Mouse (Mus musculus): Measurements from ENCODE around the gene Cysltr2.
A peak's percentile ranks its signal among the peaks of the same experiment; 100 is the strongest.

Gene Cysltr2

GRCm38 (mm10) chr14:73048937-73049336 lies at the start of gene Cysltr2:
Cysltr2 (minus strand) TSS chr14:73049114.
- peak; percentile 21 to 26 for DNase-seq

DNA sequence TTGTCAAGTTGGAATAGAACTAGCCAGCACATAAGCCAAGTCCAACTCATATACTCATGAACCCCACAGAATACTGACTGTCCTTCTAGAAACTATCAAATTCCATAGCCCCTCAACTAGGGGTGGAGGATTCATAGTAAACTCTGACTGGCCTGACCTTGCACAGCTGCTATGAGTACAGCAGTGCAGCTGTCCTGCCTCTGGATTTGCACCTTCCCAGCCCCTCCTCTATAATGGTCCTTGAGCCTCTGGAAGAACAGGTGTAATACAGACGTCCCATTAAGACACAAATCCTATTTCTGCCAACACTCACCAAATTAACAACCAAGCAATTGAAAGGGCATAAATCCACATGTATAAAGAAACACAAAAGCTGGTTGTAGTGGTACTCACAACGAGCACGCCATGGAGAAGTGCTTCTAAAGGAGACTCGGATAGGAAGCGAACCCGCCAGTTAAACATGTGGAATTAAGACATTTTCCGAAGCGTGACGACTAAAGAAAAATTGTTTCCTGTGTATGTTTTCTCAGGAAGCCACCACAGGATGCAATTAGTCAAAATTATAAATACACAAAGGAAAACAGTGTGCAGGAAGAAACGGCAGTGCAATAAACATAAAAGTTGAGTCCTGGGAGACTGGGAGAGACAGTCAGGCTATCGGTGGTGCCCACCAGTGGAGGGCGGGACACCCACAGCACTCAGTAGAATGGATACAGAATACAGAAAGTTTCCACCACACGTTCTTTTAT lies 46.1 kb upstream of the Cysltr2 start:
- no peak for DNase-seq

DNA sequence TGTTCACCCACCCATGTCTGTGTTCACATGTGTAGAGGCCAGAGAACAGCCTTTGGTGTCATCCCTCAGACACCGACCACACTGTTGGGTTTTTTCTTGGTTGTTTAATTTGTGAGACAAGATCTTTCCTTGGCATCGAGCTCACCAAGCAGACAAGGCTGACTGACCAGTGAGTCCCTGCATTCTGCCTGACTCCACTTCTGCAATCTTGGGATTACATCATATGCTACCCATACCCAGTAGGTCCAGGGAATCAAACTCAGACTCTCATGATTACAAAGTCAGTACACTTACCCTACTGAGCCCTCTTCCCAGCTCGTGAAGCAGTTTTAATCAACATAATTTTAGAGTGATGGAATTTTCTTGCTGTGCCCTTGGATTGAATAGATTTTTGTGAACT lies 44.0 kb upstream of the Cysltr2 start:
- DNase-seq, result no peak

DNA sequence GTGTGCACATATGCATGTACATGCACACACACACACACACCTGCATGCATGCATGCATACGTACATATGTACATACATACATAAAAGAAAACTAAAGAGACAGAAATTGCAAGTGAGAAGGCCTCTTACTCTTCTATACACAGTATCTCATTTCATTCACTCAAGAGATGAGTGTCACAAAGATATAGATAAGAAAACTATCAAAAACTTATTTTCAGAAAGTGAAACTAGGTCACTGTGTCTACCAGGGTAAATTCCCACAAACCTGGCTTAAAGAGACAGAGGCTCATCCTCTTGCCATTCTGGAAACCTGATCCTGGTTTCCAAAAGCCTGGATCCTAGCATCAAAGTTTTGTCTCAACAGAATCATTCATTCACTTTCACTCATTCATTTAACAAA lies 39.3 kb upstream of the Cysltr2 start:
- no peak for DNase-seq

DNA sequence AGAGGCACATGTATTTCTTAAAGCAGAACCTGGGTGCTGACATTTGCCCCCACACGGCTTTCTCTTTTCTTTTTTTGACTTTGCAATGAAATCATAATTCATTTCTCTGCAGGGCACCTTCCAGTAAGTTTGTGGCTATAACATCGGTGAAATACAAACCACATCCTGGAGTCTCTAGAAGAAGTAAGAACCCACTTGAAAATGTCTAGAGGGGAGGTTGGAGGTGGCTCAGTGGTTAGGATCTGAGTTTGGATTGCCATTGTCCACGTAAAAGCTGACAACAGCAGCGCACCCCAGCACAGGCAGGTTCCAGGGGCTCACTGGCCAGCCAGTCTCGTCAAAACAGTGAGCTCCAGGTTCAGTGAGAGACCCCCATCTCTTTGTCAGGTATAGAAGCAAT lies 38.8 kb upstream of the Cysltr2 start:
- peak in 1 of 2 experiments; percentile 27 for DNase-seq

GRCm38 (mm10) chr14:73087247-73087646 lies 38.3 kb upstream of the Cysltr2 start:
- DNase-seq, result no peak

- no peak for DNase-seq
These were observed 37.5 kb upstream of the Cysltr2 start for GRCm38 (mm10) chr14:73086425-73086824.

DNA sequence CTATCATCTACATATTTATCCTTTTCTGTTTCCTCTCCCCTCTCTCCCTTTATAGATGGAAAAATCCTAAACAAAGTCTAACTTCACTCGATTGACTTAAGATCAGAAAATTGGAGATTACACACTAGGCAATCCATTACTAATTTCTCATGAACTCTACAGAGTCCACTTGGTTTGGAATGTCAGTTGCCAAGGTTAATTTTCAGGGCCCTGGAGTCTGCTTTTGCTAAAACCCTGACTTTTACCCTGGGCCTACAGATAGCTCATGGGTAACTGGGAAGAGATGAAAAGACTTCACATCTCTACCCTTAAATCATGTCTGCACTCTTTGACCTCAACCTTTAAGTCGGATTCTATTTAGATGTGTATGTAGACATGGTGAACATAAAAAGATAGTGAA lies 34.6 kb upstream of the Cysltr2 start:
- DNase-seq, result no peak

- DNase-seq, result no peak
These were observed 15.5 kb upstream of the Cysltr2 start for GRCm38 (mm10) chr14:73064460-73064859.

GRCm38 (mm10) chr14:73058755-73059154 lies 9.8 kb upstream of the Cysltr2 start:
- no peak for DNase-seq

- DNase-seq, result no peak
These were observed 8.8 kb upstream of the Cysltr2 start for GRCm38 (mm10) chr14:73057764-73058163.

- DNase-seq, result no peak
These were observed 7.9 kb upstream of the Cysltr2 start for GRCm38 (mm10) chr14:73056813-73057212.

DNA sequence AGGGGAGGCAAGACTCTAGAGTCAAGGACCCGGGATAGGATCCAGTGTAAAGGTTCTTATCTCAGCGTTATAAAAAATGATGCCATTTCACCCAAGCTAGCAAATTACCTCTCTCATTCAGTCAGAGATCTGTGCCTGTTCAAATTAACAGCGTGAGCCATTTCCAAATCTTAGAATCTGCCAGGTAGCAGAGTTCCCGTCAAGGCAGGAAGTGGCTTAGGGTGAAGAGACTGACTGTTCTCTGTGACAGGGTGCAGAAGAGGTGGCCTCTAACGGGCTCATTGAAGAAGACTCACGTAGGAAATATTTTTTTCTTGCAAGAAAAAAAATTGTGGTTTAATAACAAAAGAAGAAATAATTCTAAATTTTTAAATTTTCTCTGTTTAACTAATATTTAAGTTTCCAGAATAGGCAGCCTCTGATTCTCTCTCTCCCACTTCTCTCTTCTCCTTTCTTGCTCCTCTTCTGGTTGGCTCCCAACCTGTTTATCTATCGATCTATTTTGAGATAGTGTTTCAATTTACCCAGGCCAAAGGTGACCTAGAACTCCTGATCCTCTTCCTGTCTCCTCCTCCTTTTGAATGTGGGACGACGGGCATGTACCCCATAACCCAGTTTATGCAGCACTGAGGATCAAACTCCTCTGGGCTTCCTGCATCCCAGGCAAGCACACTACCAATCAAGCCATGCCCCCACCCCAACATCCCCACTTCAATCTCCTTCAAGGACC lies 3.5 kb downstream of the Cysltr2 start:
- DNase-seq, result peak; percentile 25 to 35

DNA sequence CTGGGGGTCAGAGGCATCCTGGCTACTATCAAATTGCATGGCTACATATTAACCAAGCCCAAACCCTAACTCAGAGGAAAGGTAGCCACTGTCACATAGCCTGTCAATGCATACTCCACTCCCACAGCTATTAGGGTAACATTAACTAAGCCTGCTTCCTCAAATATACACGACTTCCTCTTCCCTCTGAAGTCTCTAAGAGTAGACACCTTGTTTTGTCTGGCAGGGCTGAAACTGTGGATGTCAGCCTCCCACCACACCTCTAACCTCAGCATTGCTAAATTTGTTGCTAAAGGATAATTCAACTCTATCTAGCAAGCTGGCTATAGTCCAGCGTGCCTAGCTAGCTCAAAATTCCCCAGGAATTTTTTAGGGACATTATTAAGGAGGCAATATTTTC lies 7.2 kb downstream of the Cysltr2 start:
- DNase-seq, result no peak

GRCm38 (mm10) chr14:73033290-73033689 lies 15.6 kb downstream of the Cysltr2 start:
- no peak for DNase-seq

DNA sequence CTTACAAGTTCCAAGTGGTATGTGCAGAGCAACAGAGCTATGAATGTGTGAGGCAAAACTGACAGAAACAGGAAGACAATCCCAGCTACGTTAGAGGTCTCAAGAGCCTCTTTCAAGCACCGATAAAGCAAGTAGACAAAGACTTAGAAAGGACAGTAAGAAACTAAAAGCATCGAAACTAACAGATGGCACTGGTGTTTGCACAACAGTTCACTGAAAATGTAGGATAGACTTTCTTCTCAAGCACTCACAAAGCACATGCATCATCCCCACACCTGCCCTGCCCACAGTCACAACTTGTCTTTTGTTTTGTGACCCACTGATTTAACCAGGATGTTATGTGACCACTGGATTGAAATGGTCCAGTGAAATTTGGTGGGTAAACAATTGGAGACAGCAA lies 17.7 kb downstream of the Cysltr2 start:
- no peak for DNase-seq

- no peak for DNase-seq
These were observed 31.6 kb downstream of the Cysltr2 start for GRCm38 (mm10) chr14:73017272-73017671.

- peak; percentile 33 to 52 for DNase-seq
These were observed 33.5 kb downstream of the Cysltr2 start for GRCm38 (mm10) chr14:73015386-73015785.

DNA sequence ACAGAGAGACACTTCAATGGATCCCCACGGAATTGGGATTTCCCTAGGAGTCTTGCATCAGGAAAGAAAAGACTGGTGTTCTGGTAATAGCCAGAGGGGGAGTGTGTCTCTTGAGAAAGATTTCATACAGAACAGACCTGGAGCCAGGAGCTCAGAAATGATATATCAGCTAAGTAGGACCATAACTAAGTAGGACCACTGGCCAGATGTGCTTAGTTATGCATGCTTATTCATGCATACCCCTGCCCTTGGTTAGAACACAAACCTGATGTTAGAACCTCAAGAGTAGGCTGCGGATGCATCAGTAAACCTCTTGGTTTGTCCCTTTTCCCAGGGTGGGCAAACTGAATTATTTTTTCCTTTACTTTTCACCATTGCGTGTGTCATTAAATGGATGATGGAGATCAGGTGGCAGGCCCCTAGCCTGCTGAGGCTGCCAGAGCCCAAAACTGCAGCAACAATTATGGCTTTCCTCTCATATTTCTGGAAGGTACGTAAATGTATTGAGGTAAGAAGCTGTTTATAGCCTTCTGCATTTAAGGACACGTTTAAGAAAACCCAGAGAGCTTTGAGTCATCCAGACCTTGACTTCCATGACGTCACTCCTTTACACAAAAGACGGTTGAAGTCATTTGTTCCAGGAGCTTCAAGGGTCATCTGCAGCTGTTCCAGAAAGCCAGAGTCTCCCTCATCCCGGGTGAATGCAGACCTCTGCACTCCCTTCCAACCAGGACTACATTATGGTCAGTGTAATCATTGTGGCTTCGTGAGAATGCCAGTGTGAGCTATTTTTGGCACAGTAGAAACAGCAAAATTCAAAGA lies 35.0 kb downstream of the Cysltr2 start:
- DNase-seq, result no peak

GRCm38 (mm10) chr14:73001814-73002213 lies 47.1 kb downstream of the Cysltr2 start:
- DNase-seq, result no peak

DNA sequence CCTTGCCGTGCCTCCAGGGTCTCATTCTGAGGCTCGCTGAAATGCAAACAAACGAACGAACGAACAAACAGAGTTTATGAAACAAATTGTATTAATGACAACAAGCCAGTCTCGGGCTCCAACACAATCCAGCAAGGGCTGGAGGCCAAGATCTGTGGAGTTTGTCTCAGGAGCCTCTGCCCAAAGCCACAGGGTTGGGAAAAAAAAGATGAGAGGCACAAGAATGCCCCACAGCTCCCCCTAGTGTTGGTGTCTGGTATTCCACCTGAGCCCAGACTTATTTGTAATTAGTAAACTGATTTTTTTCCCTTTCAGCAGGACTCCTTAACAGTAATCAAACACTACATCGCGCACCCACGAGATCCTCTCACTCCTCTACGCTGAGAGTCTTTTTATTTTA lies 48.6 kb downstream of the Cysltr2 start:
- DNase-seq, result peak; percentile 30 to 54

DNA sequence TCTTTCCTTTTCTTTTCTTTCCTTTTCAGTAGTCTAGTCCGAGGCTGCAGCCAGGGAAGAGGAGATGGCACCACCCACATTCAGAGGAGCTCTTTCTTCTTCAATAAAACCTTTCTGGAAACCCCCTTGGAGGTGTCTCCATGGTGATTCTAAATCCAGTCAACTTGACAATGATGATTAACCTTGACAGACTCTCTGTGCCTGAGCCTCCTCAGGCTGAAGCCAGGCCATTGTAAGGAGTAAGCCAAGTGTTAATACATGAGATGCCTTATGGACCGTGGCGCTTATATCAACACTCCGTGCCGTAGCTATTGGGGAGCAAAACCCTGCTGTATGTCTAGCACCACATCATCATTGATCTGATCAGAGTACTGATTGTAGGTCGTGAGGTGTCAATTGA lies 50.8 kb downstream of the Cysltr2 start:
- no peak for DNase-seq

- DNase-seq, result no peak
These were observed 62.9 kb downstream of the Cysltr2 start for GRCm38 (mm10) chr14:72986044-72986443.

GRCm38 (mm10) chr14:72985113-72985512 lies 63.8 kb downstream of the Cysltr2 start:
- no peak for DNase-seq
